Mouse (Mus musculus) gastrocnemius, postnatal 4 days (tissue): ENCODE measurements around the gene Htr7. TPM values are rescaled to one million over a fixed set of nuclear protein-coding genes. Genes with fewer than 3 reads are reported as not detected.
A peak's percentile ranks its signal among the peaks of the same experiment; 100 is the strongest.

ENCODE experiments used
- DNase-seq, 2 experiments: peaks; one replicate each; pipeline ENCODE4 v3.0.0; 2021 to 2022; ENCODE audit warnings: low spot score in 2 of 2, mixed read lengths in 2 of 2
- total RNA-seq, 2 experiments: library from RNA; stranded (reverse); gene quantifications; 2 replicates each; pipeline ENCODE4 v1.2.3; 2021

Gene Htr7
- total RNA-seq, 2 experiments from 2014 or later: 1.2 to 1.3 TPM

GRCm38 (mm10) chr19:35974681-35975080, 82.6 kb downstream of the Htr7 start:
- no peak for DNase-seq

- no peak for DNase-seq
These were observed 99.7 kb downstream of the Htr7 start for GRCm38 (mm10) chr19:35957656-35958055.

- DNase-seq: no peak
These were observed 101.6 kb downstream of the Htr7 start for GRCm38 (mm10) chr19:35955698-35956097.

- DNase-seq: no peak
These were observed 107.4 kb downstream of the Htr7 start for GRCm38 (mm10) chr19:35949888-35950287.

- DNase-seq: no peak
These were observed 132.3 kb downstream of the Htr7 start for GRCm38 (mm10) chr19:35924961-35925495.

- peak in 1 of 2 experiments; percentile 47 for DNase-seq
These were observed 132.9 kb downstream of the Htr7 start for GRCm38 (mm10) chr19:35924418-35924817.

Other genes with a start within 250 kb of the Htr7 start
- gene Rpp30, start 26.2 kb upstream of the Htr7 start, total RNA-seq: 10 to 100 TPM; 16.4 to 19.4 TPM
- gene Ankrd1, start 62.6 kb upstream of the Htr7 start, total RNA-seq: 10 to 100 TPM; 10.2 to 13.6 TPM